Mouse (Mus musculus) urinary bladder, postnatal 0 days (tissue): ENCODE results near the gene Syt1. TPM values are rescaled to one million over a fixed set of nuclear protein-coding genes. Genes with fewer than 3 reads are reported as not detected.

Experiments used
- polyA plus RNA-seq: library from polyadenylated mRNA; unstranded; fragments of >200 nt; fragmentation: Nextera tagmentation; extraction: Ambion mirVana; gene quantifications from 2 replicates; pipeline ENCODE4 v1.2.1, GENCODE M21; 2015

The Syt1 gene
- 0.29 and 0.34 TPM in 2 replicates for polyA plus RNA-seq

DNA sequence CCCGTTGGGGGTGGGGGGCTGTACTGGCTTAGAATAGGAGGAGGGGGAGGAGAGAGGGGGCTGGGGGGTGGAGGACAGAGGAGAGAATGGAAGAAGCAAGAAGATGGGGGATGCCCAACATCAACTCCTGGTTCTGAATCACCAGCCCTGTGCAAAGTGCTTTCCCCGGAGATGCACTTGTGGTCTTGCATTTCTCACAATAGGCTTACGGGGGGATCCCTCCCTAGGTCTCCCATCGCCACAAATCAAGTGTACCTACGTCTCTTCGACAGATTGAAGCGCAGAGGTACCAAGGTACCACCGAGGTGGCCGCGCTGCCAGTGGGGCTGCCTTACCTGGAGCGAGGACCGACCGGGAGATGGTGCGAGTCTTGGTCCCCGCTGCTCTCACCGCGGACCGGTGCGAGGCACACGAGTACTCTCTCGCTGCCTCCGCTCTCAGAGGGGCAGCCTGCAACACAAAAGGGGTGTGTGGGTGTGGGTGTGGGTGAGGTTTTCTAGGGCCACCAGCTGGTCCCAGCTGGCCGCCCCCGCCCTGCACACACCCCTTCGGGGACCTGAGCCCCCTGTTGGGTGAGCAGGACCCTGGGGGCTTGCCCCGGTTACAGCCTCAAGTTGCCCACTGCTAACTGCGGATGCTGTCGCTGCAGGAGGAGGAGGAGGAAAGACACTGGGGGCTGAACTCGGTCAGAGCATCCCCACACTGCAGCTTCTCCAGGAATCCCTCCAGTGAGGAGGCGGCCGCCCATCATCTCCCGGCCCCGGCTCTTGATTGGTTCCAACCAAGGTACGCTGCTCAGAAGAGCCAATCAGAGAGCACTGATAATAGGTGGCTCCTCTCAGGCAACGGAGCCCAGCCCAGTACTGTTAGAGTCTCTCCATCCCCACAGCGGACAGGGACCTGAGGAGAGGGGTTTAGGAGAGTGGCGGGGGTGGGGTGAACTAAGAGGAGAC, at the start of gene Syt1:
TSS of gene Syt1 (minus strand) at position 742 of the 953 bp plus-strand sequence.

DNA sequence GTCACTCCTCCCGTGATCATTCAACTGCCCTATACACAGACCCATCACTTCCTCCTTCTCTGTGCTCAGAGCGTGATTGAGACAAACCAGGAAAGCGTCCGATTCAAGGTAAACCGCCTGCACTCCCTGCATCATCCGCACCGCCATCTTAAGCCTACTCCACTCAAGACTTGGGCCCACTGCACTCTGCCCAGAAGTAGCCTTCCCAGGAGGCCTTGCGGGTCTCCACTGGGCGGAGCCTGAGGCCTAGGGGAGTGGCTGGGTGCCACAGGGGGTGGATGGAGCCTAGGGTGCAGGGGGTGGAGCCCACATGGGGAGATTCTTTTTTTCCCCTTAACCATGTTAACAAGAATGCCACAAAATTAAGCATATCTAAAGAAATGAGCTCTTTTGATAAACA, 310.8 kb downstream of the Syt1 start, which contains the start of gene Gm5136:
TSS of gene Gm5136 (minus strand) at position 215 of the 400 bp plus-strand sequence.

